Mouse (Mus musculus): Measurements from ENCODE around the gene Plekha1. TPM values are rescaled to one million over a fixed set of nuclear protein-coding genes. Genes with fewer than 3 reads are reported as not detected.

Plekha1 gene
- polyA plus RNA-seq, 1 experiment from 2014 or later = 30.2 TPM

GRCm38 (mm10) chr7:130944766-130945475, 79.4 kb downstream of the Plekha1 start:
- 89% methylated on average over 11 of the region's 11 CpGs for WGBS
- H3K27ac ChIP-seq (ENCODE audit: low read depth, low read length) = no peak overlapping the region
- no peaks in the 10 kb centered on the region for H3K36me3 ChIP-seq (ENCODE audit: control insufficient read depth, insufficient read depth)
- no peaks in the 10 kb centered on the region for H3K9me3 ChIP-seq (ENCODE audit: control insufficient read depth)
- no peaks in the 10 kb centered on the region for H3K27me3 ChIP-seq (replicated peaks; ENCODE audit: control insufficient read depth, insufficient read depth, low read length)
- H3K4me1 ChIP-seq (replicated peaks; ENCODE audit: control insufficient read depth, insufficient read depth, low read length) = no peaks in the 10 kb centered on the region
- no peak overlapping the region for H3K4me3 ChIP-seq (ENCODE audit: low read depth, low read length)
- H3K4me2 ChIP-seq (replicated peaks; ENCODE audit: low read depth) = no peak overlapping the region
- ATAC-seq = no peak
- no peak overlapping the region for H3K9ac ChIP-seq (ENCODE audit: low read depth, low read length)
- TF ChIP-seq CTCF (IDR thresholded peaks at IDR 0.05; ENCODE audit: low read depth) = no peak

- no peaks in the 10 kb centered on the region for H3K27me3 ChIP-seq (replicated peaks; ENCODE audit: control insufficient read depth, insufficient read depth, low read length)
- H3K9ac ChIP-seq (ENCODE audit: low read depth, low read length) = no peak overlapping the region
- WGBS = 91% methylated on average over 3 of the region's 3 CpGs
- H3K4me1 ChIP-seq (replicated peaks; ENCODE audit: control insufficient read depth, insufficient read depth, low read length) = no peaks in the 10 kb centered on the region
- no peaks in the 10 kb centered on the region for H3K9me3 ChIP-seq (ENCODE audit: control insufficient read depth)
- no peak overlapping the region for H3K4me2 ChIP-seq (replicated peaks; ENCODE audit: low read depth)
- TF ChIP-seq CTCF (IDR thresholded peaks at IDR 0.05; ENCODE audit: low read depth) = no peak
- H3K27ac ChIP-seq (ENCODE audit: low read depth, low read length) = no peak overlapping the region
- no peaks in the 10 kb centered on the region for H3K36me3 ChIP-seq (ENCODE audit: control insufficient read depth, insufficient read depth)
- no peak for ATAC-seq
- no peak overlapping the region for H3K4me3 ChIP-seq (ENCODE audit: low read depth, low read length)
Observed at GRCm38 (mm10) chr7:130945730-130946129, 80.2 kb downstream of the Plekha1 start.

GRCm38 (mm10) chr7:130946303-130946702, 80.7 kb downstream of the Plekha1 start:
- no peak for TF ChIP-seq CTCF (IDR thresholded peaks at IDR 0.05; ENCODE audit: low read depth)
- H3K9ac ChIP-seq (ENCODE audit: low read depth, low read length) = no peak overlapping the region
- no peak for ATAC-seq
- no peaks in the 10 kb centered on the region for H3K9me3 ChIP-seq (ENCODE audit: control insufficient read depth)
- no peak overlapping the region for H3K27ac ChIP-seq (ENCODE audit: low read depth, low read length)
- 87% methylated on average over 12 of the region's 12 CpGs for WGBS
- H3K4me3 ChIP-seq (ENCODE audit: low read depth, low read length) = no peak overlapping the region
- no peaks in the 10 kb centered on the region for H3K36me3 ChIP-seq (ENCODE audit: control insufficient read depth, insufficient read depth)
- H3K27me3 ChIP-seq (replicated peaks; ENCODE audit: control insufficient read depth, insufficient read depth, low read length) = no peaks in the 10 kb centered on the region
- no peak overlapping the region for H3K4me2 ChIP-seq (replicated peaks; ENCODE audit: low read depth)
- H3K4me1 ChIP-seq (replicated peaks; ENCODE audit: control insufficient read depth, insufficient read depth, low read length) = no peaks in the 10 kb centered on the region

- Histone ChIP-seq H3K27ac (ENCODE audit: low read depth, low read length) (no peak overlapping the region), H3K4me3 (ENCODE audit: low read depth, low read length) (no peak overlapping the region), H3K36me3 (ENCODE audit: control insufficient read depth, insufficient read depth) (no peaks in the 10 kb centered on the region), H3K4me1 (replicated peaks; ENCODE audit: control insufficient read depth, insufficient read depth, low read length) (no peaks in the 10 kb centered on the region), H3K27me3 (replicated peaks; ENCODE audit: control insufficient read depth, insufficient read depth, low read length) (no peaks in the 10 kb centered on the region), H3K9me3 (ENCODE audit: control insufficient read depth) (no peaks in the 10 kb centered on the region), H3K9ac (ENCODE audit: low read depth, low read length) (no peak overlapping the region), H3K4me2 (replicated peaks; ENCODE audit: low read depth) (no peak overlapping the region)
- 58% methylated on average over 5 of the region's 5 CpGs for WGBS
- ATAC-seq = no peak
- TF ChIP-seq CTCF (IDR thresholded peaks at IDR 0.05; ENCODE audit: low read depth) = no peak
Observed at GRCm38 (mm10) chr7:130948563-130949208, 83.1 kb downstream of the Plekha1 start.

- no peak overlapping the region for H3K27ac ChIP-seq (ENCODE audit: low read depth, low read length)
- H3K4me1 ChIP-seq (replicated peaks; ENCODE audit: control insufficient read depth, insufficient read depth, low read length) = no peaks in the 10 kb centered on the region
- H3K4me2 ChIP-seq (replicated peaks; ENCODE audit: low read depth) = no peak overlapping the region
- ATAC-seq = no peak
- H3K36me3 ChIP-seq (ENCODE audit: control insufficient read depth, insufficient read depth) = no peaks in the 10 kb centered on the region
- no peak overlapping the region for H3K9ac ChIP-seq (ENCODE audit: low read depth, low read length)
- H3K27me3 ChIP-seq (replicated peaks; ENCODE audit: control insufficient read depth, insufficient read depth, low read length) = no peaks in the 10 kb centered on the region
- no peak overlapping the region for H3K4me3 ChIP-seq (ENCODE audit: low read depth, low read length)
- H3K9me3 ChIP-seq (ENCODE audit: control insufficient read depth) = no peaks in the 10 kb centered on the region
- TF ChIP-seq CTCF (IDR thresholded peaks at IDR 0.05; ENCODE audit: low read depth) = no peak
- 47% methylated on average over 7 of the region's 8 CpGs for WGBS
Observed at GRCm38 (mm10) chr7:130949331-130949751, 83.8 kb downstream of the Plekha1 start.

- no peak overlapping the region for H3K27ac ChIP-seq (ENCODE audit: low read depth, low read length)
- TF ChIP-seq CTCF (IDR thresholded peaks at IDR 0.05; ENCODE audit: low read depth) = no peak
- no peak overlapping the region for H3K4me2 ChIP-seq (replicated peaks; ENCODE audit: low read depth)
- H3K9ac ChIP-seq (ENCODE audit: low read depth, low read length) = no peak overlapping the region
- H3K9me3 ChIP-seq (ENCODE audit: control insufficient read depth) = no peaks in the 10 kb centered on the region
- WGBS = 96% methylated on average over 7 of the region's 7 CpGs
- no peaks in the 10 kb centered on the region for H3K36me3 ChIP-seq (ENCODE audit: control insufficient read depth, insufficient read depth)
- ATAC-seq = no peak
- no peak overlapping the region for H3K4me3 ChIP-seq (ENCODE audit: low read depth, low read length)
- no peaks in the 10 kb centered on the region for H3K4me1 ChIP-seq (replicated peaks; ENCODE audit: control insufficient read depth, insufficient read depth, low read length)
- H3K27me3 ChIP-seq (replicated peaks; ENCODE audit: control insufficient read depth, insufficient read depth, low read length) = no peaks in the 10 kb centered on the region
Observed at GRCm38 (mm10) chr7:130950482-130950881, 84.9 kb downstream of the Plekha1 start.

Data from intestine, postnatal 0 days (tissue).